Mouse (Mus musculus): Measurements from ENCODE around the gene Sgk1. TPM values are rescaled to one million over a fixed set of nuclear protein-coding genes. Genes with fewer than 3 reads are reported as not detected.

Gene Sgk1
- total and polyA plus RNA-seq, 3 experiments, result 3.0 to 111 (median 36.8) TPM

GRCm38 (mm10) chr10:21978421-21978820 is 96.4 kb downstream of the Sgk1 start:
- Histone ChIP-seq H3K4me1 (ENCODE audit: insufficient read depth, low read depth, low read length) (0 out of 2 replicates have a peak, but pooled peaks cover 13% of the 10 kb centered on the region), H3K9me3 (replicated peaks) (no peaks in the 10 kb centered on the region), H3K27me3 (ENCODE audit: insufficient read depth, low read length) (peaks cover 19% of the 10 kb centered on the region), H3K4me3 (ENCODE audit: low read depth, low read length) (no peak overlapping the region), H3K36me3 (replicated peaks) (no peaks in the 10 kb centered on the region)
- TF ChIP-seq GATA2 (IDR thresholded peaks at IDR 0.05; ENCODE audit: borderline replicate concordance, low read depth, low read length) (no peak), POLR2AphosphoS5 (IDR thresholded peaks at IDR 0.05; ENCODE audit: insufficient replicate concordance, low read depth, low read length) (no peak), CTCF (IDR thresholded peaks at IDR 0.05; ENCODE audit: low read depth, low read length) (no peak), GATA1 (IDR thresholded peaks at IDR 0.05; ENCODE audit: borderline replicate concordance, low read length) (no peak), TAL1 (conservative IDR thresholded peaks at IDR 0.05; ENCODE audit: low read depth, low read length) (no peak)
- ATAC-seq (ENCODE audit: extremely low read depth, insufficient number of reproducible peaks, low FRiP score, poor library complexity, severe bottlenecking) (no peak), DNase-seq (ENCODE audit: low spot score) (no peak)

- TF ChIP-seq CTCF (IDR thresholded peaks at IDR 0.05; ENCODE audit: low read depth, low read length) (no peak), TAL1 (conservative IDR thresholded peaks at IDR 0.05; ENCODE audit: low read depth, low read length) (no peak), POLR2AphosphoS5 (IDR thresholded peaks at IDR 0.05; ENCODE audit: insufficient replicate concordance, low read depth, low read length) (no peak), GATA1 (IDR thresholded peaks at IDR 0.05; ENCODE audit: borderline replicate concordance, low read length) (no peak), GATA2 (IDR thresholded peaks at IDR 0.05; ENCODE audit: borderline replicate concordance, low read depth, low read length) (no peak)
- no peak for ATAC-seq (ENCODE audit: extremely low read depth, insufficient number of reproducible peaks, low FRiP score, poor library complexity, severe bottlenecking)
Measured at GRCm38 (mm10) chr10:21979286-21979965, 97.4 kb downstream of the Sgk1 start.

GRCm38 (mm10) chr10:21980780-21981435 is 98.9 kb downstream of the Sgk1 start:
- TF ChIP-seq GATA1 (IDR thresholded peaks at IDR 0.05; ENCODE audit: borderline replicate concordance, low read length) (no peak), CTCF (IDR thresholded peaks at IDR 0.05; ENCODE audit: low read depth, low read length) (no peak), TAL1 (conservative IDR thresholded peaks at IDR 0.05; ENCODE audit: low read depth, low read length) (no peak), GATA2 (IDR thresholded peaks at IDR 0.05; ENCODE audit: borderline replicate concordance, low read depth, low read length) (no peak), POLR2AphosphoS5 (IDR thresholded peaks at IDR 0.05; ENCODE audit: insufficient replicate concordance, low read depth, low read length) (no peak)
- no peak overlapping the region for H3K4me3 ChIP-seq (ENCODE audit: low read depth, low read length)
- ATAC-seq (ENCODE audit: extremely low read depth, insufficient number of reproducible peaks, low FRiP score, poor library complexity, severe bottlenecking), result no peak
- DNase-seq (ENCODE audit: low spot score), result no peak
- H3K9me3 ChIP-seq (replicated peaks), result no peaks in the 10 kb centered on the region
- peaks cover 6% of the 10 kb centered on the region for H3K27me3 ChIP-seq (ENCODE audit: insufficient read depth, low read length)
- H3K4me1 ChIP-seq (ENCODE audit: insufficient read depth, low read depth, low read length), result 0 out of 2 replicates have a peak, but pooled peaks cover 13% of the 10 kb centered on the region
- no peaks in the 10 kb centered on the region for H3K36me3 ChIP-seq (replicated peaks)

More at GRCm38 (mm10) chr10:21979286-21979965, 97.4 kb downstream of the Sgk1 start:
- Histone ChIP-seq H3K4me1 (ENCODE audit: insufficient read depth, low read depth, low read length) (0 out of 2 replicates have a peak, but pooled peaks cover 13% of the 10 kb centered on the region), H3K4me3 (ENCODE audit: low read depth, low read length) (no peak overlapping the region), H3K36me3 (replicated peaks) (no peaks in the 10 kb centered on the region), H3K27me3 (ENCODE audit: insufficient read depth, low read length) (peaks cover 13% of the 10 kb centered on the region), H3K9me3 (replicated peaks) (no peaks in the 10 kb centered on the region)
- DNase-seq (ENCODE audit: low spot score), result no peak

- TF ChIP-seq POLR2AphosphoS5 (IDR thresholded peaks at IDR 0.05; ENCODE audit: insufficient replicate concordance, low read depth, low read length) (no peak), CTCF (IDR thresholded peaks at IDR 0.05; ENCODE audit: low read depth, low read length) (no peak), GATA1 (IDR thresholded peaks at IDR 0.05; ENCODE audit: borderline replicate concordance, low read length) (no peak), GATA2 (IDR thresholded peaks at IDR 0.05; ENCODE audit: borderline replicate concordance, low read depth, low read length) (no peak), TAL1 (conservative IDR thresholded peaks at IDR 0.05; ENCODE audit: low read depth, low read length) (no peak)
- H3K4me1 ChIP-seq (ENCODE audit: insufficient read depth, low read depth, low read length), result 0 out of 2 replicates have a peak, but pooled peaks cover 5% of the 10 kb centered on the region
- no peaks in the 10 kb centered on the region for H3K9me3 ChIP-seq (replicated peaks)
- ATAC-seq (ENCODE audit: extremely low read depth, insufficient number of reproducible peaks, low FRiP score, poor library complexity, severe bottlenecking) (no peak), DNase-seq (ENCODE audit: low spot score) (no peak)
- no peak overlapping the region for H3K4me3 ChIP-seq (ENCODE audit: low read depth, low read length)
- no peaks in the 10 kb centered on the region for H3K36me3 ChIP-seq (replicated peaks)
- peaks cover 3% of the 10 kb centered on the region for H3K27me3 ChIP-seq (ENCODE audit: insufficient read depth, low read length)
Measured at GRCm38 (mm10) chr10:21982303-21982702, 100.3 kb downstream of the Sgk1 start.

- no peak for TF ChIP-seq GATA1 (IDR thresholded peaks at IDR 0.05; ENCODE audit: borderline replicate concordance, low read length)
- TF ChIP-seq CTCF (IDR thresholded peaks at IDR 0.05; ENCODE audit: low read depth, low read length), result no peak
- no peak for TF ChIP-seq GATA2 (IDR thresholded peaks at IDR 0.05; ENCODE audit: borderline replicate concordance, low read depth, low read length)
- no peak for TF ChIP-seq TAL1 (conservative IDR thresholded peaks at IDR 0.05; ENCODE audit: low read depth, low read length)
- no peak for TF ChIP-seq POLR2AphosphoS5 (IDR thresholded peaks at IDR 0.05; ENCODE audit: insufficient replicate concordance, low read depth, low read length)
- peaks cover 18% of the 10 kb centered on the region for H3K4me1 ChIP-seq (ENCODE audit: insufficient read depth, low read depth, low read length)
- ATAC-seq (ENCODE audit: extremely low read depth, insufficient number of reproducible peaks, low FRiP score, poor library complexity, severe bottlenecking) (no peak), DNase-seq (ENCODE audit: low spot score) (no peak)
- H3K9me3 ChIP-seq (replicated peaks), result no peaks in the 10 kb centered on the region
- no peak overlapping the region for H3K4me3 ChIP-seq (ENCODE audit: low read depth, low read length)
- H3K27me3 ChIP-seq (ENCODE audit: insufficient read depth, low read length), result no peaks in the 10 kb centered on the region; the same call in 1 of the 2 replicates
- no peaks in the 10 kb centered on the region for H3K36me3 ChIP-seq (replicated peaks)
Measured at GRCm38 (mm10) chr10:21988489-21988888, 106.5 kb downstream of the Sgk1 start.

GRCm38 (mm10) chr10:21991351-21991840 is 109.4 kb downstream of the Sgk1 start:
- DNase-seq (ENCODE audit: low spot score) (no peak), ATAC-seq (ENCODE audit: extremely low read depth, insufficient number of reproducible peaks, low FRiP score, poor library complexity, severe bottlenecking) (no peak)
- peaks cover 23% of the 10 kb centered on the region for H3K4me1 ChIP-seq (ENCODE audit: insufficient read depth, low read depth, low read length)
- no peaks in the 10 kb centered on the region; the same call in 1 of the 2 replicates for H3K27me3 ChIP-seq (ENCODE audit: insufficient read depth, low read length)
- peaks cover 8% of the 10 kb centered on the region for H3K36me3 ChIP-seq (replicated peaks)
- TF ChIP-seq TAL1 (conservative IDR thresholded peaks at IDR 0.05; ENCODE audit: low read depth, low read length) (no peak), GATA1 (IDR thresholded peaks at IDR 0.05; ENCODE audit: borderline replicate concordance, low read length) (no peak), POLR2AphosphoS5 (IDR thresholded peaks at IDR 0.05; ENCODE audit: insufficient replicate concordance, low read depth, low read length) (no peak), CTCF (IDR thresholded peaks at IDR 0.05; ENCODE audit: low read depth, low read length) (no peak), GATA2 (IDR thresholded peaks at IDR 0.05; ENCODE audit: borderline replicate concordance, low read depth, low read length) (no peak)
- H3K4me3 ChIP-seq (ENCODE audit: low read depth, low read length), result no peak overlapping the region
- H3K9me3 ChIP-seq (replicated peaks), result no peaks in the 10 kb centered on the region

All from G1E (cell line).